12 mouse cellular contexts compared by ENCODE assay signal in the genomic region with DNA sequence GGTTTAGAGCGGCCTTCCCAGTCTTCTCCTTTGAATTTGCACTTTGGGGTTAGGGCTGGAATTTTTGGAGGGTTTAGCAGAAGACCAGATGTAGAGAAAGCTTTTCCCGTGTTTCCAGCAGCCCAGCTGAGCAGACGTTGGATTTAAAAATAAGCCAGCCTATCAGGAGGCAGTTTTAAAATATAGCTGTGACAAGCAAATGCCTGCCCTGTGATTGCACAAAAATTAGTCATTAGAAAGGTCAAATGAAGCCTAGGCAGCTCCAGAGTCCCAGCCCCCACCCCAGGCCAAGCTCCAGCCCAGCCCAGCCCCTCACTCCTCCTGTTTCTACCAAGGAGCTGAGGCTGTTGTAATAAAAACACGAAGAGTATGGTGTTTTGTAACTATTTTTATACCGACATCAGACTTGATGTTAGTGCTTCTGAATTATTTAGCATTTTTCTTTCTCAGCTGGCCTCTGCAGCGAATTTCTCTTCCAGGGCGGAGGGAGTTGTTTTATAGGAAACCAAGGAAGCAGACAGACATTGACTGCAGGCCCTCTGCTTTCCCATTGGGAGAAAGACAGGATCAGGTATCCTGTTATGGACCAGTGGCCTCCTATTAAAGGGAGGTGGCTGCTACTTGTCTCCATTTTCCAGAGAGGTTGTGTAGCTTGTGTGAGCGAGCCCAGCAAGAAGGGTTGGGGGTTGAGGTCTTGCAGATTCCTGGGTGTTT. TPM values are rescaled to one million over a fixed set of nuclear protein-coding genes. Genes with fewer than 3 reads are reported as not detected.
A peak's percentile ranks its signal among the peaks of the same experiment; 100 is the strongest.
DNase-seq lines count a peak whose midpoint lies in the region; ATAC-seq and TF ChIP-seq lines count a peak whose summit lies in the region.
"Had no signal": no experiment of that assay in that cellular context is flagged by ENCODE, and none has a peak within 500 bp of the region (broad histone marks: within the 10 kb centered on the region; RNA-seq: fewer than 3 reads in every experiment).

No protein-coding gene starts in this region.

- H3K9me3 ChIP-seq in heart, embryonic 14.5 days (ENCODE audit: control insufficient read depth, low read length): no peaks in the 10 kb centered on the region
- H3K9me3 ChIP-seq in lung, embryonic 14.5 days (ENCODE audit: low read depth, low read length): no peaks in the 10 kb centered on the region
- no peaks in the 10 kb centered on the region for H3K9me3 ChIP-seq in forebrain, embryonic 16.5 days (ENCODE audit: control insufficient read depth, low read length)
- no peaks in the 10 kb centered on the region for H3K9me3 ChIP-seq in neural tube, embryonic 14.5 days (ENCODE audit: control insufficient read depth, low read length)
- no peaks in the 10 kb centered on the region for H3K9me3 ChIP-seq in hindbrain, embryonic 11.5 days (ENCODE audit: control insufficient read depth, low read length)
- H3K9me3 ChIP-seq: embryonic facial prominence, embryonic 13.5 days; stomach, embryonic 15.5 days had no signal

- H3K4me3 ChIP-seq in heart, embryonic 14.5 days (ENCODE audit: control insufficient read depth in 1 of 2, insufficient read depth in 1 of 2, low read depth in 1 of 2, low read length in 2 of 2): no peak overlapping the region
- no peak overlapping the region for H3K4me3 ChIP-seq in heart, adult 2 months
- H3K4me3 ChIP-seq in lung, embryonic 14.5 days (ENCODE audit: low read depth, low read length): no peak overlapping the region
- H3K4me3 ChIP-seq in forebrain, embryonic 16.5 days (replicated peaks; ENCODE audit: low read length): no peak overlapping the region
- H3K4me3 ChIP-seq in neural tube, embryonic 14.5 days (ENCODE audit: low read depth, low read length): no peak overlapping the region
- no peak overlapping the region for H3K4me3 ChIP-seq in cerebellum, adult 2 months (replicated peaks; ENCODE audit: insufficient read depth, low read depth, low read length)
- H3K4me3 ChIP-seq in hindbrain, embryonic 11.5 days (ENCODE audit: low read depth, low read length): no peak overlapping the region
- H3K4me3 ChIP-seq: embryonic facial prominence, embryonic 13.5 days; stomach, embryonic 15.5 days had no signal

- TF ChIP-seq POLR2A in heart, adult 2 months (IDR thresholded peaks at IDR 0.05; ENCODE audit: insufficient read depth, low read depth, low read length): no peak
- no peak for TF ChIP-seq POLR2A in cerebellum, adult 2 months (IDR thresholded peaks at IDR 0.05; ENCODE audit: borderline replicate concordance, insufficient read depth, low read length)

- DNase-seq in heart, adult 2 months: no peak
- peak; percentile 47 for DNase-seq in lung, embryonic 14.5 days
- DNase-seq in lung, adult 18-20 months: no peak
- no peak for DNase-seq in cerebellum, adult 2 months
- no peak for DNase-seq in hindbrain, embryonic 11.5 days (ENCODE audit: low spot score)
- DNase-seq: heart, postnatal 36 days had no signal

- no peaks in the 10 kb centered on the region for H3K79me2 ChIP-seq in heart, adult 2 months (replicated peaks; ENCODE audit: control insufficient read depth, insufficient read depth, low read length)

- WGBS in heart, embryonic 14.5 days: 63% methylated on average over 8 of the region's 8 CpGs
- WGBS in heart, adult 2 months: 61% methylated on average over 8 of the region's 8 CpGs
- 44% methylated on average over 8 of the region's 8 CpGs for WGBS in lung, embryonic 14.5 days
- WGBS in forebrain, embryonic 16.5 days: 59% methylated on average over 8 of the region's 8 CpGs
- 64% methylated on average over 8 of the region's 8 CpGs for WGBS in neural tube, embryonic 14.5 days
- WGBS in cerebellum, adult 2 months: 82% methylated on average over 8 of the region's 8 CpGs
- WGBS in hindbrain, embryonic 11.5 days: 68% methylated on average over 8 of the region's 8 CpGs

- peak overlapping the region; percentile 24; the same call in 1 of the 2 replicates for H3K4me2 ChIP-seq in heart, embryonic 14.5 days (ENCODE audit: low read length)
- H3K4me2 ChIP-seq in lung, embryonic 14.5 days: no peak overlapping the region
- no peak overlapping the region for H3K4me2 ChIP-seq in forebrain, embryonic 16.5 days (ENCODE audit: low read length)
- no peak overlapping the region for H3K4me2 ChIP-seq in neural tube, embryonic 14.5 days (ENCODE audit: low read depth, low read length)
- H3K4me2 ChIP-seq in hindbrain, embryonic 11.5 days (replicated peaks; ENCODE audit: low read depth, low read length): no peak overlapping the region
- H3K4me2 ChIP-seq: embryonic facial prominence, embryonic 13.5 days; stomach, embryonic 15.5 days had no signal

- no peaks in the 10 kb centered on the region for H3K36me3 ChIP-seq in heart, embryonic 14.5 days (ENCODE audit: control insufficient read depth, insufficient read depth, low read length)
- H3K36me3 ChIP-seq in heart, adult 2 months (ENCODE audit: control insufficient read depth, insufficient read depth, low read length): no peaks in the 10 kb centered on the region
- no peaks in the 10 kb centered on the region for H3K36me3 ChIP-seq in lung, embryonic 14.5 days (ENCODE audit: insufficient read depth)
- H3K36me3 ChIP-seq in forebrain, embryonic 16.5 days (ENCODE audit: control insufficient read depth, insufficient read depth): no peaks in the 10 kb centered on the region
- no peaks in the 10 kb centered on the region for H3K36me3 ChIP-seq in neural tube, embryonic 14.5 days (ENCODE audit: control insufficient read depth, insufficient read depth, low read length)
- no peaks in the 10 kb centered on the region for H3K36me3 ChIP-seq in hindbrain, embryonic 11.5 days (ENCODE audit: control insufficient read depth, insufficient read depth, low read length)
- H3K36me3 ChIP-seq: embryonic facial prominence, embryonic 13.5 days; stomach, embryonic 15.5 days had no signal

- intact Hi-C loops in heart, adult 2 months (cut with DNase I): no loop called here

- no peak for ATAC-seq in heart, embryonic 14.5 days (ENCODE audit: insufficient number of reproducible peaks, insufficient read depth, low FRiP score, low read depth)
- ATAC-seq in lung, embryonic 14.5 days (ENCODE audit: insufficient read depth): peak; percentile 40
- ATAC-seq in forebrain, embryonic 16.5 days: peak; percentile 24; the same call in 1 of the 2 replicates
- 0 out of 2 replicates have a peak, but pooled peaks have one; percentile 9 for ATAC-seq in neural tube, embryonic 14.5 days (ENCODE audit: low read depth)
- ATAC-seq in hindbrain, embryonic 11.5 days (ENCODE audit: low FRiP score): no peak

- H3K4me1 ChIP-seq in heart, embryonic 14.5 days (ENCODE audit: control insufficient read depth in 2 of 2, insufficient read depth in 2 of 2, low read length in 2 of 2): peaks cover 12 to 14% of the 10 kb centered on the region in 2 experiments
- H3K4me1 ChIP-seq in heart, adult 2 months (ENCODE audit: control insufficient read depth, insufficient read depth, low read length): no peaks in the 10 kb centered on the region; the same call in 1 of the 2 replicates
- H3K4me1 ChIP-seq in lung, embryonic 14.5 days (ENCODE audit: insufficient read depth): peaks cover 14% of the 10 kb centered on the region
- peaks cover 20% of the 10 kb centered on the region for H3K4me1 ChIP-seq in forebrain, embryonic 16.5 days (replicated peaks; ENCODE audit: control insufficient read depth, insufficient read depth, low read length)
- peaks cover 8% of the 10 kb centered on the region; the same call in 1 of the 2 replicates for H3K4me1 ChIP-seq in neural tube, embryonic 14.5 days (ENCODE audit: control insufficient read depth, insufficient read depth, low read length)
- no peaks in the 10 kb centered on the region for H3K4me1 ChIP-seq in cerebellum, adult 2 months (ENCODE audit: control insufficient read depth, insufficient read depth, low read length)
- no peaks in the 10 kb centered on the region for H3K4me1 ChIP-seq in hindbrain, embryonic 11.5 days (replicated peaks; ENCODE audit: control insufficient read depth, insufficient read depth, low read length)

- H3K9ac ChIP-seq in heart, embryonic 14.5 days (ENCODE audit: low read length): no peak overlapping the region
- H3K9ac ChIP-seq in heart, adult 2 months (ENCODE audit: low read depth, low read length): no peak overlapping the region
- no peak overlapping the region for H3K9ac ChIP-seq in lung, embryonic 14.5 days
- no peak overlapping the region for H3K9ac ChIP-seq in forebrain, embryonic 16.5 days (replicated peaks; ENCODE audit: low read depth, low read length)
- H3K9ac ChIP-seq in neural tube, embryonic 14.5 days (replicated peaks; ENCODE audit: low read depth, low read length): no peak overlapping the region
- no peak overlapping the region for H3K9ac ChIP-seq in hindbrain, embryonic 11.5 days (ENCODE audit: low read depth, low read length)
- H3K9ac ChIP-seq: embryonic facial prominence, embryonic 13.5 days; stomach, embryonic 15.5 days had no signal

- no peak for TF ChIP-seq CTCF in heart, adult 2 months (IDR thresholded peaks at IDR 0.05)
- no peak for TF ChIP-seq CTCF in lung, embryonic 14.5 days (IDR thresholded peaks at IDR 0.05; ENCODE audit: low read depth)
- TF ChIP-seq CTCF in cerebellum, adult 2 months (IDR thresholded peaks at IDR 0.05; ENCODE audit: borderline replicate concordance, insufficient read depth, low read depth, low read length): no peak

- no peak overlapping the region; a peak in 1 of 4 replicates for H3K27ac ChIP-seq in heart, embryonic 14.5 days (replicated peaks in 1 of 2; ENCODE audit: control insufficient read depth in 1 of 2, insufficient read depth in 1 of 2, low read depth in 2 of 2, low read length in 2 of 2)
- no peak overlapping the region for H3K27ac ChIP-seq in heart, adult 2 months
- peak overlapping the region; percentile 30; the same call in 1 of the 2 replicates for H3K27ac ChIP-seq in lung, embryonic 14.5 days (ENCODE audit: low read depth)
- H3K27ac ChIP-seq in forebrain, embryonic 16.5 days (ENCODE audit: low read length): no peak overlapping the region; the same call in 1 of the 2 replicates
- peak overlapping the region; percentile 52; the same call in 1 of the 2 replicates for H3K27ac ChIP-seq in neural tube, embryonic 14.5 days (ENCODE audit: low read depth, low read length)
- no peak overlapping the region for H3K27ac ChIP-seq in cerebellum, adult 2 months (ENCODE audit: insufficient read depth, low read length)
- H3K27ac ChIP-seq in hindbrain, embryonic 11.5 days (ENCODE audit: low read depth, low read length): no peak overlapping the region
- H3K27ac ChIP-seq: embryonic facial prominence, embryonic 13.5 days; stomach, embryonic 15.5 days had no signal

- H3K27me3 ChIP-seq in heart, embryonic 14.5 days (ENCODE audit: control insufficient read depth, insufficient read depth, low read length): no peaks in the 10 kb centered on the region
- H3K27me3 ChIP-seq in heart, adult 2 months (ENCODE audit: control insufficient read depth, insufficient read depth, low read length): no peaks in the 10 kb centered on the region
- H3K27me3 ChIP-seq in lung, embryonic 14.5 days (ENCODE audit: insufficient read depth, low read length): no peaks in the 10 kb centered on the region
- H3K27me3 ChIP-seq in forebrain, embryonic 16.5 days (replicated peaks; ENCODE audit: control insufficient read depth, insufficient read depth, low read length): no peaks in the 10 kb centered on the region
- no peaks in the 10 kb centered on the region for H3K27me3 ChIP-seq in neural tube, embryonic 14.5 days (ENCODE audit: control insufficient read depth, insufficient read depth, low read length)
- H3K27me3 ChIP-seq in cerebellum, adult 2 months (ENCODE audit: control insufficient read depth, insufficient read depth, low read length): no peaks in the 10 kb centered on the region; the same call in 1 of the 2 replicates
- H3K27me3 ChIP-seq in hindbrain, embryonic 11.5 days (ENCODE audit: control insufficient read depth, insufficient read depth, low read length): no peaks in the 10 kb centered on the region
- H3K27me3 ChIP-seq: CH12.LX; embryonic facial prominence, embryonic 13.5 days; stomach, embryonic 15.5 days had no signal

- TF ChIP-seq EP300 in heart, adult 2 months (IDR thresholded peaks at IDR 0.05; ENCODE audit: insufficient read depth, low read depth, low read length): no peak

RNA-seq across cellular contexts. Expression of a gene that starts 59.1 kb away (rescaled TPM):
- 9.2 and 10.6 TPM in 2 replicates for polyA plus RNA-seq in heart, embryonic 14.5 days (2014; fragmentation: Nextera tagmentation; extraction: Ambion mirVana)
- 1 to 10 TPM in 1 of 2 experiments, under 1 TPM in 1; 0.34 to 1.3 TPM for total RNA-seq in heart, adult 2 months (2021)
- 0.67 and 0.74 TPM in 2 replicates for polyA plus RNA-seq in heart, adult 2 months (2012; rRNA removed)
- polyA plus RNA-seq in lung, embryonic 14.5 days (2014; fragmentation: Nextera tagmentation; extraction: Ambion mirVana): 24.3 and 24.9 TPM in 2 replicates
- polyA plus RNA-seq in forebrain, embryonic 16.5 days (2015; fragmentation: Nextera tagmentation; extraction: Ambion mirVana): 92.0 and 105 TPM in 2 replicates
- 50.0 and 54.8 TPM in 2 replicates for polyA plus RNA-seq in neural tube, embryonic 14.5 days (2014; fragmentation: Nextera tagmentation; extraction: Ambion mirVana)
- 11.5 and 12.2 TPM in 2 replicates for polyA plus RNA-seq in cerebellum, adult 2 months (2012; rRNA removed)
- 19.3 and 24.0 TPM in 2 replicates for polyA plus RNA-seq in hindbrain, embryonic 11.5 days (2014; fragmentation: Nextera tagmentation; extraction: Ambion mirVana)

Comparison
In these comparisons a context has a peak if more than half of its experiments do, and no peak if none do; other contexts are left out.
1. ATAC-seq: peak in lung, embryonic 14.5 days (single experiment), forebrain, embryonic 16.5 days (single experiment) and neural tube, embryonic 14.5 days (single experiment); none in heart, embryonic 14.5 days (single experiment) and hindbrain, embryonic 11.5 days (single experiment).
2. H3K27ac ChIP-seq: peak in lung, embryonic 14.5 days (single experiment) and neural tube, embryonic 14.5 days (single experiment); none in heart, embryonic 14.5 days (0 of 2), heart, adult 2 months (single experiment), forebrain, embryonic 16.5 days (single experiment), cerebellum, adult 2 months (single experiment) and hindbrain, embryonic 11.5 days (single experiment).